Mouse (Mus musculus): ENCODE results near the gene Txnrd2.

DNA sequence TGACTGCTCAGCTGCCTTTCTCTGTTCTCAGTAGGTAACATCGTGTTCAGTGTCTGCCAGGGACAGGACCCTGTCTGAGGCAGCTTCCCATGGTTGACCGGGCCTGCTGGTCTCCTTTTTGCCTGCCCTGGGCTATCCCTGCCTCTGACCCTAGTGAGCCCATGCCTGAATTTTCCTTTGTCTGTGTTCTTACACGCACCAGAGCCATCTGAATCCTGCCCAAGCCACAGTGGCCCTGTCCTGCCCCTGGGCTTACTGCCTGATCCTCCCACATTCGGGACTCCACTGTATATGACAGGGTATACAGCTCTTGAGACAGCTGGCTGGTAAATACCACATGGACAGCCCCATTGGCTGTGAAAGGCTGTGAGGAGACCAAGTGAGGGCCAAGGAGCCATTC lies 16.4 kb upstream of the Txnrd2 start:
- TF ChIP-seq TAL1 (IDR thresholded peaks at IDR 0.05; ENCODE audit: low read length) = no peak
- no peak for TF ChIP-seq GATA1 (IDR thresholded peaks at IDR 0.05; ENCODE audit: low read length)
